Mouse (Mus musculus) cerebellum, adult 2 months (tissue): ENCODE measurements around the gene Slc10a7.
"Not testable (repeated sequence)": the region's sequence is repeated elsewhere in the genome, so short reads cannot be mapped to it uniquely, and the experiment has no call there.

Source experiments
- CTCF ChIP-seq: fragments of 200-500 bp; IDR thresholded peaks from 2 replicates; pipeline ENCODE4 v1.5.1; 2011; ENCODE audit warnings: low read depth, mild to moderate bottlenecking, control low read depth, low read length, moderate library complexity, borderline replicate concordance; ENCODE audit not compliant: insufficient read depth
- POLR2A ChIP-seq: fragments of 200-500 bp; IDR thresholded peaks from 2 replicates; pipeline ENCODE4 v1.6.1; 2011; ENCODE audit warnings: low read length, control low read depth, borderline replicate concordance; ENCODE audit not compliant: insufficient read depth

GRCm38 (mm10) chr8:78542670-78543069, 33.5 kb downstream of the Slc10a7 start:
- TF ChIP-seq POLR2A, CTCF: not testable (repeated sequence)
